In the genomic region with DNA sequence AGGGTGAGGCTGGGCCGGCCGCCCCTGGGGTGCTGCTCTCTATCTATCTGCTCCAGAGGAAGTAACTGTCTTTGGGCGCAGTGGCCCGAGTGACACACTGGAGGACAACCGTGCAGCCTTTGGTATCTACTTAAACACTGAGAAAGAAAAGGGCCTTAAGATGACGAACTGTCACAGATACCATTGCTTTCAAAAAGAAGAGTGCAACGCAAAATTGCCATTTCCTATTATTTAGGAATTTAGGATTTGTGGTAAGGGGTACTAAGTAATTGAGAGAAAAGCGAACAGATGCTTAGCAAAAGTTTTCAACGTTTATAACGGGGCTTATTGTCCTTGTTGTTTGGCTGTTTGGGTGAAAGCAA, we compare ENCODE assay signal across 8 mouse cellular contexts.
A peak's percentile ranks its signal among the peaks of the same experiment; 100 is the strongest.
DNase-seq lines count a peak whose midpoint lies in the region; ATAC-seq and TF ChIP-seq lines count a peak whose summit lies in the region.

No protein-coding gene starts in this region.

- no peaks in the 10 kb centered on the region for H3K36me3 ChIP-seq in heart, postnatal 0 days (replicated peaks; ENCODE audit: control insufficient read depth, insufficient read depth, low read length)
- no peaks in the 10 kb centered on the region for H3K36me3 ChIP-seq in hindbrain, embryonic 13.5 days
- H3K36me3 ChIP-seq in midbrain, embryonic 11.5 days (ENCODE audit: control insufficient read depth, insufficient read depth, low read length): no peaks in the 10 kb centered on the region

- H3K9ac ChIP-seq in heart, postnatal 0 days (replicated peaks; ENCODE audit: low read depth, low read length): peak overlapping the region; percentile 81
- peak overlapping the region; percentile 97 for H3K9ac ChIP-seq in hindbrain, embryonic 13.5 days
- peak overlapping the region; percentile 94 for H3K9ac ChIP-seq in midbrain, embryonic 11.5 days (ENCODE audit: low read length)

- no peak for DNase-seq in heart, postnatal 0 days (ENCODE audit: low spot score)
- no peak for DNase-seq in heart, adult 8-10 months (ENCODE audit: low spot score)
- no peak for DNase-seq in midbrain, embryonic 11.5 days (ENCODE audit: low spot score, missing footprints)
- DNase-seq in adrenal gland, postnatal 25 days: no peak
- no peak for DNase-seq in cerebellum, adult 11 months
- no peak for DNase-seq in adrenal gland, postnatal 10 days

- ATAC-seq in heart, postnatal 0 days (ENCODE audit: insufficient read depth, low read depth): peak; percentile 30; the same call in 1 of the 2 replicates
- ATAC-seq in activated CD4-positive, CD25-positive, alpha-beta regulatory T cell, adult 4 months: peak; percentile 31
- peak; percentile 67 for ATAC-seq in hindbrain, embryonic 13.5 days (ENCODE audit: low FRiP score)
- peak; percentile 75 for ATAC-seq in midbrain, embryonic 11.5 days (ENCODE audit: low FRiP score)

- TF ChIP-seq EP300 in heart, postnatal 0 days (IDR thresholded peaks at IDR 0.05; ENCODE audit: low read depth): no peak

- H3K9me3 ChIP-seq in heart, postnatal 0 days (replicated peaks; ENCODE audit: control insufficient read depth, low read length): no peaks in the 10 kb centered on the region
- H3K9me3 ChIP-seq in hindbrain, embryonic 13.5 days: no peaks in the 10 kb centered on the region
- H3K9me3 ChIP-seq in midbrain, embryonic 11.5 days (ENCODE audit: control insufficient read depth, low read length): no peaks in the 10 kb centered on the region

- H3K4me3 ChIP-seq in heart, postnatal 0 days (ENCODE audit: low read depth, low read length): peak overlapping the region; percentile 83
- H3K4me3 ChIP-seq in hindbrain, embryonic 13.5 days: peak overlapping the region; percentile 87
- H3K4me3 ChIP-seq in midbrain, embryonic 11.5 days (ENCODE audit: low read depth, low read length): peak overlapping the region; percentile 89

- peak overlapping the region; percentile 87 for H3K27ac ChIP-seq in heart, postnatal 0 days (ENCODE audit: low read depth)
- peak overlapping the region; percentile 96 for H3K27ac ChIP-seq in hindbrain, embryonic 13.5 days
- H3K27ac ChIP-seq in midbrain, embryonic 11.5 days (ENCODE audit: low read depth, low read length): peak overlapping the region; percentile 62; the same call in 1 of the 2 replicates

- H3K4me1 ChIP-seq in heart, postnatal 0 days (ENCODE audit: control insufficient read depth, insufficient read depth): 0 out of 2 replicates have a peak, but pooled peaks cover 10% of the 10 kb centered on the region
- peaks cover 59% of the 10 kb centered on the region for H3K4me1 ChIP-seq in hindbrain, embryonic 13.5 days (replicated peaks)
- H3K4me1 ChIP-seq in midbrain, embryonic 11.5 days (ENCODE audit: control insufficient read depth, insufficient read depth, low read length): peaks cover 28% of the 10 kb centered on the region

- TF ChIP-seq CTCF in heart, postnatal 0 days (IDR thresholded peaks at IDR 0.05; ENCODE audit: low read depth): no peak

- peak overlapping the region; percentile 97 for H3K4me2 ChIP-seq in heart, postnatal 0 days (ENCODE audit: low read depth, low read length)
- H3K4me2 ChIP-seq in hindbrain, embryonic 13.5 days: peak overlapping the region; percentile 82
- peak overlapping the region; percentile 86 for H3K4me2 ChIP-seq in midbrain, embryonic 11.5 days

- no peaks in the 10 kb centered on the region for H3K27me3 ChIP-seq in heart, postnatal 0 days (ENCODE audit: control insufficient read depth, insufficient read depth, low read length)
- H3K27me3 ChIP-seq in hindbrain, embryonic 13.5 days: 0 out of 2 replicates have a peak, but pooled peaks cover 2% of the 10 kb centered on the region
- no peaks in the 10 kb centered on the region; the same call in 1 of the 2 replicates for H3K27me3 ChIP-seq in midbrain, embryonic 11.5 days (ENCODE audit: control insufficient read depth, insufficient read depth, low read length)

- WGBS in heart, postnatal 0 days: 20% methylated on average over 10 of the region's 10 CpGs
- WGBS in hindbrain, embryonic 13.5 days: 10% methylated on average over 10 of the region's 10 CpGs
- 4% methylated on average over 10 of the region's 10 CpGs for WGBS in midbrain, embryonic 11.5 days
